Mouse (Mus musculus) ES-Bruce4 (cell line): ENCODE results near the gene Large2. TPM values are rescaled to one million over a fixed set of nuclear protein-coding genes. Genes with fewer than 3 reads are reported as not detected.
"Not testable (repeated sequence)": the region's sequence is repeated elsewhere in the genome, so short reads cannot be mapped to it uniquely, and the experiment has no call there.

Experiments used
- H3K27ac ChIP-seq: 2 replicates; pipeline ENCODE4 v1.5.1; 2012; ENCODE audit warnings: low read length, inconsistent platforms; ENCODE audit not compliant: insufficient read depth
- H3K27me3 ChIP-seq: 2 replicates; pipeline ENCODE4 v1.6.1; 2012; ENCODE audit warnings: mild to moderate bottlenecking, low read length, inconsistent platforms; ENCODE audit not compliant: control insufficient read depth, poor library complexity, insufficient read depth, severe bottlenecking
- H3K36me3 ChIP-seq: 2 replicates; pipeline ENCODE4 v1.6.1; 2012; ENCODE audit warnings: inconsistent platforms, mild to moderate bottlenecking, low read length, moderate library complexity; ENCODE audit not compliant: control insufficient read depth, poor library complexity, insufficient read depth, severe bottlenecking
- H3K4me1 ChIP-seq: one replicate; pipeline ENCODE4 v1.8.1; 2011; ENCODE audit warnings: low read length; ENCODE audit not compliant: control insufficient read depth, insufficient read depth
- H3K4me3 ChIP-seq: 2 replicates; pipeline ENCODE4 v1.5.1; 2011; ENCODE audit warnings: low read depth, mild to moderate bottlenecking, low read length
- H3K9ac ChIP-seq: 2 replicates; pipeline ENCODE4 v1.6.1; 2012; ENCODE audit warnings: low read depth, mild to moderate bottlenecking, inconsistent platforms; ENCODE audit not compliant: poor library complexity, severe bottlenecking
- H3K9me3 ChIP-seq: replicated peaks from 2 replicates; pipeline ENCODE4 v1.6.1; 2012; ENCODE audit warnings: mild to moderate bottlenecking, low read length, inconsistent platforms; ENCODE audit not compliant: control insufficient read depth, poor library complexity, insufficient read depth, severe bottlenecking
- CTCF ChIP-seq: IDR thresholded peaks from one replicate; pipeline ENCODE4 v1.8.1; 2011; ENCODE audit warnings: low read depth, low read length
- EP300 ChIP-seq: IDR thresholded peaks from 2 replicates; pipeline ENCODE4 v1.6.1; 2011; ENCODE audit warnings: low read depth, low read length; ENCODE audit not compliant: insufficient read depth
- POLR2A ChIP-seq: IDR thresholded peaks from one replicate; pipeline ENCODE4 v1.8.1; 2011; ENCODE audit warnings: low read length; ENCODE audit not compliant: insufficient read depth
- polyA plus RNA-seq: library from polyadenylated mRNA; stranded (reverse); fragments of >200 nt; gene quantifications from 2 replicates; pipeline ENCODE4 v1.2.4, GENCODE M21; 2011; ENCODE audit warnings: low read depth; ENCODE audit not compliant: missing spikeins, insufficient read depth, insufficient read length

The Large2 gene
- polyA plus RNA-seq, 1 experiment: 31.4 TPM

DNA sequence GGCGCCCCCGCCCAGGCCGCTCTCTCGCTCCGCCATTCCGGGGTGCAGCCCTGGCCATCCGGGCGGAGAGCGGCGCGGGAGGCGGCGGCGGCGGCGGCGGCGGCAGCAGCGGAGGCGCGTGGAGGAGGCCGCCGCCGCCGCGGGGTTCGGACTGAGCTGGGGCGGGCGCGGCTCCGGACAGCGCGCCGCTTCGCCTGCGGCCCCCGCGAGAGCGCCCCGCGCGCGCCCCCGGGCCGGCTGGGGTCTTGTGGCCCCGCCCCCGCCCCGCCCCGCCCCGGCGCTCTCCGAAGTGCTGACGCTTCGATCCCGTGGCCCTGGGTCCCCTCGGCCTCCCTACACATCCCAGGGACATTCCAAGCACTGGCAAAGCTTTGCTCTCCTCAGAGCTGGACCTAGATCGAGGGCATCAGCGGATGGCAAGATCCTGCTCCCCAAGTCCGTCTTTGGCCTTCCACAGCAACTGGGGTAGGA is 26.5 kb upstream of the Large2 start, which contains the start of gene Mapk8ip1:
Gene Mapk8ip1 (minus strand): TSS at position 173 of the 471 bp plus-strand sequence.
- Histone ChIP-seq H3K4me1 (peaks cover 2% of the 10 kb centered on the region), H3K27ac (no peak within 1 kb of the TSS), H3K27me3 (no peaks in the 10 kb centered on the region), H3K4me3 (peak within 1 kb of the TSS; percentile 85), H3K9me3 (no peaks in the 10 kb centered on the region), H3K36me3 (no peaks in the 10 kb centered on the region), H3K9ac (peak within 1 kb of the TSS; percentile 87)
- TF ChIP-seq CTCF: no peak
- no peak for TF ChIP-seq EP300
- no peak for TF ChIP-seq POLR2A

DNA sequence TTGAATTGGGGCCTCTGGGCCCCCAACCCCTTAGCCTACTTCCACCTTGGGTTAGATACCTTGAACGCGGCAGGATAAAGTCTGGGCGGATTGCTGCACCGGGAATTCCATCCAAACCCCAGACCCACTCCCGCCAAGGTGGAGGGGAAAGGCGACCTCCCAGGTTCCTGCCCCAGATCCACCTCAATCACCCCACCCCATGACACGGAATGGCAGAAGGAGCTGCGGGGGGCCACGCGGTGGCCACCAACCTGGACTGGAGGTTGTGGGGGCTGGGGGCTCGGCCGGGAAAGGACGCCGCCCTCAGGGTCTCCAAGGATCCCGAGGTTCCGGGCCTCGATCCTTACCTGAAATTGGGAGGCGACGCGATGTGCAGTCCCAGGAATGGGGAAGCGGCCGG is 26.0 kb upstream of the Large2 start:
- H3K36me3 ChIP-seq: no peaks in the 10 kb centered on the region
- TF ChIP-seq EP300: no peak
- TF ChIP-seq CTCF: no peak
- TF ChIP-seq POLR2A: no peak
- H3K9me3 ChIP-seq: no peaks in the 10 kb centered on the region
- H3K4me3 ChIP-seq: peak overlapping the region; percentile 85
- H3K4me1 ChIP-seq: peaks cover 2% of the 10 kb centered on the region
- H3K9ac ChIP-seq: peak overlapping the region; percentile 87
- no peaks in the 10 kb centered on the region for H3K27me3 ChIP-seq
- H3K27ac ChIP-seq: no peak overlapping the region

DNA sequence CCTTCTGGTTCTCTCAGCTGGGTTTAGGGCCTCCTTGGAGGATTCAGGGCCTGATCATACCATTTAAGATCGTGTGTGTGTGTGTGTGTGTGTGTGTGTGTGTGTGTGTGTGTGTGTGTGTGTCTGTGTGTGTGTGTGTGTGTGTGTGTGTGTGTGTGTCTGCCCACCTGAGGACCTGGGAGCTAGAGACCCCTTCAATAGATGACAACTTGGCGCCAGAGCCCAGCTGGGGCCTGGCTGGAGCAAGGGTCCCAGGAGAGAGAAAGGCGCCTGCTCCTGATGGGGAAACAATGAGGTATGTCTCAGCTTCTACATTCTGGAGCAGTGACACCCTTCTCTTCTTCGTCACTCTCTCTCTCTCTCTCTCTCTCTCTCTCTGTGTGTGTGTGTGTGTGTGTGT is 25.2 kb upstream of the Large2 start:
- H3K9ac ChIP-seq, H3K27ac ChIP-seq, H3K9me3 ChIP-seq, H3K36me3 ChIP-seq, H3K27me3 ChIP-seq, H3K4me1 ChIP-seq, H3K4me3 ChIP-seq: not testable (repeated sequence)

DNA sequence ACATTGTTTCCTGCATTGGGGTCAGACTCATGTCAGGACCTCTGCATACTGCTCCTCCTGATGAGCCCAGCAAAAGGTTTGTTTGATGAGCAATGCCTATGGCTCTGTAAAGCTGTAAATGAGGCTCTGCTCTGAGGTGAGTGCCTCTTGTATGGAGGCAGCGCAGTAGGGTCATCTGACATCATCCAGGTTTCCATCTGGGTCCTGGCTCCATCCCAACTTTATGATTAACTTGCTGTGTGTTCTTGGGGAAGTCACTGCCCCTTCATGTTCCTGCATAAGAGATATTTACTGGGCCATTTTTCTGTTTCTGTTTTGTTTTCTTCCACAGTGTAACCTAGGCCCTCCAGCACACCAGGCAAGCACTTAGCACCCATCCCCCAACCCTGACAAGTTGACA is 22.8 kb upstream of the Large2 start:
- TF ChIP-seq POLR2A (no peak), EP300 (no peak), CTCF (no peak)
- Histone ChIP-seq H3K27ac (no peak overlapping the region), H3K4me1 (peaks cover 2% of the 10 kb centered on the region), H3K9ac (no peak overlapping the region), H3K36me3 (no peaks in the 10 kb centered on the region), H3K27me3 (no peaks in the 10 kb centered on the region), H3K4me3 (no peak overlapping the region), H3K9me3 (no peaks in the 10 kb centered on the region)

DNA sequence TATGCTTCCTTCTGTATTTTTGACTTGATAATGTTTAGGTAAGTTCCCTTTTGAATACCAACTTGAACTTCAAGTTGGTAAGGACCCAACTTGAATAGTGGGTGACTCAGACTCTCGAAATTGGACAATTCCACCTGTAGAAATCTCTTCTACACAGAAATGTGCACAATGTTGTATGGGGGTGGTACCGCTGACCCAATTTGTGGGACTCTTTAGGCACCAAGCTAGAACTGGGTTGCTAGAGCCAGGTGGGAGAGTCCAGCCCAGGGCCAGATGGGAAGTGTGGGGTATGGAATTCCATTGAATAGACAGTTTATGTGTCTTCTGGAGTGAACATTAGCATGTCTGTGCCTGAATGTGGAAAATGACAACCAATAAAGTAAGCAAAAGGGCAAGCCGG is 20.9 kb upstream of the Large2 start:
- Histone ChIP-seq H3K27ac (no peak overlapping the region), H3K27me3 (no peaks in the 10 kb centered on the region), H3K4me3 (no peak overlapping the region), H3K9ac (no peak overlapping the region), H3K9me3 (no peaks in the 10 kb centered on the region), H3K4me1 (no peaks in the 10 kb centered on the region), H3K36me3 (no peaks in the 10 kb centered on the region)
- TF ChIP-seq EP300: no peak
- TF ChIP-seq POLR2A: no peak
- no peak for TF ChIP-seq CTCF

DNA sequence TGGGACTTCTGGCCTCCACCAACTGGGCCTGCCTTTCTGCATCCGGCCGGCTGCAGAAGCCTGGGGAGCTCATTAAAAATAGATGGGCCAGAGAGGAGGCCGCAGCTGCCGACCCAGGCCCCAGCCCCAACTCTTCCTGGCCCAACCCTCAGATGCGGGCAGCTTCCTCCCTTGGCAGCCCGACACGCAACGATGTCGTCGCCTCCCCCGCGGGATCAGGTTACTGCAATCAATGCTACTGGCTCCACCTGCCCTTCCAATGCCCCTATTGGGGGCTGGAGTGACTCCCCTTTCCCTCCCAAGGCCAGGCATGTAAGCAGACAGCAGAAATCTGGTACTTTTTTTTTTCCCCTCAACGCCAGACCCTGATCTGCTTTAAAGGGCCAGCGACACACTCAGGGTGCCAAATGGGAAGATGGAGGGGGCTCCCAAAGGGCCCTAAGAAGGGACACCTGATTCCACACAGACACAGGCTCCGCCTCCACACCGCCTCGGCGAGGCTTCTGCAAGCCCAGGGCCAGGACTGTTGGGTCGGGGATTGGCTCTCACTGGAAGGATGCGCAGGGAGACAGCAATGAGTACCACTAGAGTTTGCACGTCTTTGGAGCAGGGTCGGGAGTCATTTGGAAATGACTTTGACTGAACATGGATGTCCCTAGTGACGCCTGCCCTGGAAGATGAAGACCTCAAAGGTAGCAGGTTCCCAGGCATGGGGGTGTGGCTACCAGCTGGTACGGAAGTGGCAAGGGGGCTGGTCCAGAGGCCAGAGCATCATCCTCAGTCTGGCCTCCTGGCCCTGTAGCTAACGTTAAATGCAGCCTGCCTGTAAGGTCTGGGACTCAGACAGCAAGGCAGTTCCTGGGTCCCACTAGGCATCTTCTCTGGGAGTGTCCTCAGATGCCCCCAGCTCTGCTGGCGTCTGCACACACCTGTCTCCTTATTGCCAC is 17.9 kb upstream of the Large2 start:
- Histone ChIP-seq H3K4me3 (0 out of 2 replicates have a peak overlapping the region, but pooled peaks have one; percentile 0), H3K36me3 (no peaks in the 10 kb centered on the region), H3K4me1 (no peaks in the 10 kb centered on the region), H3K27ac (no peak overlapping the region), H3K27me3 (no peaks in the 10 kb centered on the region), H3K9me3 (no peaks in the 10 kb centered on the region), H3K9ac (no peak overlapping the region)
- TF ChIP-seq EP300 (no peak), CTCF (no peak), POLR2A (no peak)
